Mouse (Mus musculus) CD4-positive helper T cell, adult 2 months (primary cell): ENCODE data around the gene 3110009E18Rik.
A peak's percentile ranks its signal among the peaks of the same experiment; 100 is the strongest.

Experiments used
- DNase-seq: peaks from one replicate; pipeline ENCODE4 v3.0.0-alpha.2; 2012; ENCODE audit warnings: low read depth, missing footprints, low spot score

Gene 3110009E18Rik

DNA sequence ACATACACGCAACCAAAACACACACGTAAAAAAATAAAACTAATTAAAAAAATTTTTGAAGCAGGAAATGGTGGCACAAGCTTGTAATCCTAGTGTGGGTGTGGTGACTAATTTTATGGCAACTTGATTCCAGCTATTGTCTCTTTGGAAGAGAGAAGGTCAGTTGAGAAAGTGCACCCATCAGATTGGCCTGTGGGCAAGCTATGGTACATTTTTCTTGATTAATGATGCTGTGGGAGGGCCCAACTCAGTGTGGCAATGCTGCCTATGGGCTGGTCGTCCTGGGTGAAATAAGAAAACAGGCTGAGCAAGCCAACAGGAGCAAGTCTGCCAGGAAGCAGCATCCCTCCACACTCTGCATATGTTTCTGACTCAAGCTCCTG lies 19.8 kb upstream of the 3110009E18Rik start:
- no peak for DNase-seq

DNA sequence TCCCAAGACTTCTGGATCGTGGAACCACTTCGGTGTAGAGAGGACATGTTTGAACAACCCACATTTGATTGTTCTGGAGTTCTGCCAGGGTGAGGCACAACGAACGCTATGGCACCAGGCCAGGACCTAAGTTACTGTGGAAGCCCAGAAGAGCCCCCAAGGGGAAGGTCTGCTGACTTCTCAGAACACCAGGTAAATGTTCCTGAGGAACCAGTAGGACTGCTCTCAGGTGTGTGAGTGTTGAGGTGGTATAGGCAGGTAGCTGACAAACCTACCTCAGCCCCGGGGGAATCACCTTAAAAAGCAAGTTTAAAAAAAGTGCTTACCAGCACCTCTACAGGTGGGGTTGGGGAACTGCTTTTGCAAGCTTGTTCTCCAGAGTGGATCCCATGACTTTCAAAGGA lies 15.4 kb upstream of the 3110009E18Rik start:
- no peak for DNase-seq

GRCm38 (mm10) chr1:120109741-120110432 lies 11.1 kb upstream of the 3110009E18Rik start:
- no peak for DNase-seq

- DNase-seq, result no peak
Measured at GRCm38 (mm10) chr1:120111766-120112165, 9.2 kb upstream of the 3110009E18Rik start.

DNA sequence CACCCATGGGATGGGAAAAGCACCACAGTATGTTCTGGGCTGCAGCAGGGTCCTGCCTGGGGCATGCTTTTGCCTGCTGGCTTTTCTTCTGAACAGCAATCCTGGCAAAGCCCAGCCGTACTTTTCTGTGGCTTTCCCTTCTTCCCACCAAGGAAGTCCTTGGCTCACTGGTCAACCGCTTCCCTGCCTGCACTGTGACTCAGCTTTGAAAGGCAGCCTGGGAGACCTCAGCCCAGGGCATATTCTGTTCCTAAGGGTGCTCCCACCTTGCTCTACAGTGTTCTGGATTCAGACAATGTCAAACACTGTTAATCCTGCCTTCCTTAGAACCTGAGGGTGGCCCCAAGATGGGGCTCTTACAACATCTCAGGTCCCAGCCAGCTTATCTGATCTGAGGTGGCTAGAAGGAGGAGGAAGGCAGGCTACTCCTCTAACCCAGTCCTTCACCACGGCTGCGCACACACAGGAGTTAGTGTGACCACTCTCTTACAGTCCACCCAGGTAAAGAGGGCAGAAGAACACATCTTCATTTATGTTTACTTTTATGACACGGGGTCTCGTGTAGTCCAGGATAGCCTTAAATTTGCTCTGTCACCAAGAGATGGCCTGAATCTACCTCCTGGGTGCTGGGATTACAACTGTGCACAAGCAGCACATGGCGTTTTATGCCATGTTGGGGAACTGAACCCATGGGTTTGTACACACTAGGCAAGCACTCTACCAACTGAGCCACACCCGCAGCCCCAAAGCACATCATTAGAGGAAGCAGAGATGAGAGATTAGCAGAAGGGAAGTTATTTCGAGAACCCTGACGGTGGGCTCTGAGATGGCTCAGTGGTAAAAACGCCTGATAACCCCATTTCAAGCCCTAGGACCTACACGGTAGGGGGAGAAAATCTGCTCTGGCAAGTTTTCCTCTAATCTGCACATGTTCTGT lies 8.5 kb upstream of the 3110009E18Rik start:
- no peak for DNase-seq

GRCm38 (mm10) chr1:120115671-120116081 lies 5.3 kb upstream of the 3110009E18Rik start:
- DNase-seq, result no peak

GRCm38 (mm10) chr1:120116106-120116505 lies 4.9 kb upstream of the 3110009E18Rik start:
- DNase-seq, result no peak

- DNase-seq, result no peak
Measured at GRCm38 (mm10) chr1:120118854-120119253, 2.1 kb upstream of the 3110009E18Rik start.

GRCm38 (mm10) chr1:120119389-120119788 lies 1.6 kb upstream of the 3110009E18Rik start:
- DNase-seq, result no peak

DNA sequence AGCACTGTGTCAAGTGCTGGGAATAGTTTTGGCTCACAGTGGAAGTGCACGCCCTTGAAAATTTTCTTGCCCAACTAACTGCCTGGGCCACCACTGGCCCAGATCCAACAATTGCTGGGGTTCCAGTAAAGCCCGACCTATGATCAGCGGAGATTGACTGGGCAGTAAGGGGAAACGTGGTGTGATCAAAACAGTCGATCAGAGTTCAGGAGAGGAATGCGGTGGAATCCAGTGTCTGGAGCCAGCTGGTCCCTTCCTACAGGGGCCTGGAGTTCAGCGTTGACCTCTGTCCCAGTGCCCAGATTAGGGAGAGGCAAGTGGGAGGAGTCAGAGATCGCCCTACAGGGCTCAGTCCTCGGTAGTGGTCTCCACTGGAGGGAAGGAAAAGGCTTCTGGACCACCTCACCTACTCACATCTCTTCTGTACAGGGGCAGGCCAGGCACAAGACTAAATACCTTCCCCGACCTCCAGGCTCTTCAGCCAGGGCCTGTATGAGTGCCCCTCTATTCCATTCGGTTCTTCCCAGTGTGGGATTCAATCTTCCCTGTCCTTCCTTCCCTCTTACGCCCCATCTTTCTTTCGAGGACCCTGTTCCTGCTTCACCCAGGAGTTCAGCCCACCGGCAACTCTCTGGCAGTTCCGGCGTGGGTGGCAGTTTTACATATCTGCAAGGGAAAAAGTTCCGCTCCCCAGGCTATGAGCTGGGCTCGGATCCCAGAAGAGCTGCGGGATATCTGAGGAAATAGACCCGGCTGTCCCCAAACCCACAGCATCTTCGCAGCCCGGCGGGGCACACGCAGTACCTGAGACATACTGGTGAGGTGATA lies 632 bp upstream of the 3110009E18Rik start:
- peak; percentile 12 for DNase-seq

DNA sequence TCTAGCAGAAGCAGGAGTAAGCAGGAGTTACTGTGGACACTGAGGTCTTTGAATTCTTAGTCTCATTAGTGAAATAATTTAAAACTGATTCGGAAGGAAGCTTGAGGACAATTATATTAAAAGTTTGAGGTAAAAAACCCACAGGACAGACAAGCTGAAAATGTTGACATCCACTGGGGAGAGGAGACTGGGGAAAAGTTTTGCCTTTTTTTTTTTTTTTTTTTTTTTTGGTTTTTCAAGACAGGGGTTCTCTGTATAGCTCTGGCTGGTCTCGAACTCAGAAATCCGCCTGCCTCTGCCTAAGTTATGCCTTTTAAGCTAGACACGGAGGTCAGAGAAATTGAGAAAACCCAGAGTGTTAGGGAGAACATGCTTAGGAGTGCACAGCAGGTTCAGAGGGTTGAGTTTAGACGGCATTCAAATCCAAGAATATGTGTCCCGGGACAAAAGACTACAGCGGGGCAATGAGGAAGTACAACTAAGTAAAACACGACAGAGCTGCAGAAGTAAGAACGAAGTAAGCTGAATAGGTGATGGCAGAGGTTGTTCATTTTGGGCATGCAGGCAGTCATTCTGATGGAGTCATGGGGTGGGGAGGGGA lies 1.0 kb downstream of the 3110009E18Rik start:
- no peak for DNase-seq

DNA sequence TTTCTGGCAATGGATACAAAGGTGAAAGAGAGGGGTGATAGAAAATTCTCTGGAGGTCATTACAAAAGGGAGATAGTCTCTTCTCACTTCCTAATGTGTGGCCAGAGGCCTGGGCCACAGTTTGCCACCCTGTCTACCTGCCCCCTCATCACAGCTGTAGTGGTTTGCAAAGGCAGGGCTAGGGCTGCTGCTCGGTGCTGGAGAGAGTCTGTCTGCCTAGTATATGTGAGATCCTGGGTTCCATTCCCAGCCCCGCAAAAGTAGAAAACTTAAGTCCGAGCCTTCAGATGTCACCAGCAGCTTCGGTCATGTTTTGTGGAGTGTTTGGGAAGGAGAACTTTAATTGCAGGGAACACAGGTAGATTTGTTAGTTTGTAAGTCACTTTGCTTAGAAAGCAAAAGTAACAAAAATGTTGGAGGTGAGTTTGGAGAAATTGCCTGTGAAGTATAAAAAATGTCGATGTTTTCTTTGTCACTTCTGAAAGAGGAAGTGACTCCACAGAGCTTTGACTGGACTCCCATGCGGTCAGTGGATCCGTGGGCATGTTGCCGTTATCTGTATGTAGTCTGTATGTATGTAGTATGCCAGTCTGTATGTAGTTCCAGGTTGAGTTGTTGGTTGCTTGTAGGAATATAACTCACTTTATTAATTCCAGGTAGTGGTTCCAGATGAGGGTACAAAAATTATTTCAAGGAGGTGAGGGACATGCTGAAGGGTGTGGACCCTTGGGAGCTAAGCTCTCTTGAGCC lies 1.8 kb downstream of the 3110009E18Rik start:
- no peak for DNase-seq

DNA sequence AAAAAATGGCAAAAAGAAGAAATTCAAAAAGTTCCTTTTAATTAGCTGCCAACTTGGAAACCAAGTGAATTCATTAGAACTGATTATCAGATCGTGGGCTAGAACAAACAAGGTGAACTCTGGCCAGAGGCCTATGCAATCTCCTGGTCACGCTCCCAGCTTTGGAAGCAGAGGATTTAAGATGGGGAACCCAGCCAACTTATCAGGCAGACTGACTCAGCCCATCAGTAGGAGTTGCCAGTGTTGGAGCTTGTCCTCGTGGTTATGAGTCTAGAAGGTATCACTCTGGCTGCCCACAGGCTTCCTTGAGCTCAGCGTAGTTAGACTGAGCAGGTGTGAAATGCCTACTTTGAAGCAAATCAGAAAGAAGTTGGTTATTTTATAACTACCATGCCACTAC lies 3.9 kb downstream of the 3110009E18Rik start:
- DNase-seq, result no peak

- DNase-seq, result no peak
Measured at GRCm38 (mm10) chr1:120125471-120125870, 4.5 kb downstream of the 3110009E18Rik start.

DNA sequence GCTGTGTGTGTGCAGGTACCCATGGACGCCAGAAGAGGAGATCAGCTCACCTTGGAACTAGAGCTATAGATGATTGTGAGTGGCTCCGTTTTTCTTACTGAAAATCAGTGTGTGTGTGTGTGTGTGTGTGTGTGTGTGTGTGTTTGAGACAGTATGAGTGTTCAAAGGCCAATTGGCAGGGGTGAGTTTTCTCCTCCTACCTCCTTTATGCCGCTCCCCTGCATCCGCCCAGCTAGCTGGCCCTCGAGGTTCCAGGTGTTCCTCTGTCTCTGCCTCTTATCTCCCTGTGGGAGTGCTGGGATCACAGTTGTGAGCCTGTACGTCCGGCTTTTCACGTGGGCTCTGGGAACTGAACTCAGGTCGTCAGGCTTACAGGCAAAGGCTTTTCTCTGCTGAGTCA lies 5.3 kb downstream of the 3110009E18Rik start:
- no peak for DNase-seq

DNA sequence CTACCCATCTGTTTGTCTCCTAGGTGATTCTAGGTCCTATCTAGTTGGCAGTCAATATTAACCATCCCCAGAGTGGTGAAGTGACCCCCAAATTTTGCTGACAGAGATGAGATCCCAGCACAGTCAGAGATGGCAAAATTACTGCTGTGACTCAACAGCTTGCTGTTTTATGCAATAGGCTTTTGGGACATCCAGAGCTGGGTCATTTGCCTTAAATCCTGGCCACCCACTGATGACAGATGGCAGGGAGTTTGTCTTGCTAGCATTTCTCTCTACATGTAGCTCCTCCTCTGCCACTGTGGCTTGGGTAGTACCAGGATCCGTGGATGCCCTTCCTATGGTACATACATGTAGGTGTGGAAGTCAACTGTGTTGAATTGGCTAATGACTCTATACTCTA lies 11.4 kb downstream of the 3110009E18Rik start:
- DNase-seq, result no peak

DNA sequence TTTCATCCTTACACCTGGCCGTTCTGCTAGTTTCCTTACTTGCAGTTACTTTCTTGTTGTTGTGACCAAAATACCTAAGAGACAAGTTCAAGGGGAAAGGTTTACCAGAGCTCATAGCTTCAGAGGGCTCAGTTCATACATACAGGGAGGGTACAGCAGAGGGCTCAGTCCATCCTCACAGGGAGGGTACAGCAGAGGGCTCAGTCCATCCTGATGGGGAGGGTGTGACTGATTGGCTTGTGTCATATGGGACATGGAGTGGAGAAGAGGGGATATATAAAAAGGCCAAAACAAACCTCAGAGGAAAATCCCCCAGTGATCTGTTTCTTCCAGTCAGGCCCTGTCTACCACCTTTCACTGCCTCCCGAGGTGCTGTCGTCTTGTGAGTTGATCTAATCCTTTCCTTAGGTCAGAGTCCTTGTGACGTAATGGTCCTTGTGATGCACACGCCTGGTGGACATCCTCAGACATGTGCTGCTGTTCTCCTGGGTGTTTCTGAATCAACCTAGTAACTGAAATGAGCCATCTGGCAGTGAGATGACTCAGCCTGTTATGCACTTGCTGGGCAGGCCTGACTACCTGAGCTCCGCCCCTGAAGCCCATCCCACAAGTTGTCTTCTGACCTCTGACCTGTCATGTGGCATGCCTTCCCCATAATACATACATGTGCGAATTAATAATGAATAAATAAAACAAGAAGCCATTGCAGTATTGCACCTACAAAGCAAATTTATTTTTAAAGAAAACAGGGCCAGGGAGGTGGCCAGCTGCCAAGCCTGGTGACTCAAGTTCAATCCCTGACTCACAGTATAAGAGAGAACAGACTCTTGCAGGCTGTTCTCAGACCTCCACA lies 15.2 kb downstream of the 3110009E18Rik start:
- DNase-seq, result no peak

DNA sequence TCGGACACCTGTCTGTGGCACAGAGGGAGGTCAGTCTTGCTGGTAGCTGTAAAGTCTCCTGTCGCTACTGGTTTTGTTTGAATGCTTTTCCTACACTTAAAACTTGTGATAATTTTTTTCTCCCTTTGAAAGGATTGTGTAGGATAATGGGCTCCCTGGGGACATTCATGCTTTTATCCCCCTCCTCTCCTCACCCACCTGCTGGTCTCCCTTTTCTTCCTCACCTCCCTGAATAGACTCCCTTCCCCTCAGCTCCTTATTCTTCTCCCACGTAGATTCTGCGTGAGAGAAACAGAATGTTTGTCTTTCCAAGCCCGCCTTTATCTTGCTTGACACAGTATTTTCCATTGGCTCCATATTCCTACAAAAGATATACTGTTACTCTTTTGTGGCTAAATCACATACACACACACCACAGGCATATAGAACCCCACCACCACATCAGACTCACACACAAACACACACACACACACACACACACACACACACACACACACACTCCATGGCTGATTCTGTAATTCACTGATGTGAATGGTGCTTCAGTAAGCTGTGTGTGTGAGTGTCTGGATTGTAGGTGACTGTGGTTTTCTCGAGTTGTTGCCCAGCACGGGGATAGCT lies 18.0 kb downstream of the 3110009E18Rik start:
- DNase-seq, result no peak

DNA sequence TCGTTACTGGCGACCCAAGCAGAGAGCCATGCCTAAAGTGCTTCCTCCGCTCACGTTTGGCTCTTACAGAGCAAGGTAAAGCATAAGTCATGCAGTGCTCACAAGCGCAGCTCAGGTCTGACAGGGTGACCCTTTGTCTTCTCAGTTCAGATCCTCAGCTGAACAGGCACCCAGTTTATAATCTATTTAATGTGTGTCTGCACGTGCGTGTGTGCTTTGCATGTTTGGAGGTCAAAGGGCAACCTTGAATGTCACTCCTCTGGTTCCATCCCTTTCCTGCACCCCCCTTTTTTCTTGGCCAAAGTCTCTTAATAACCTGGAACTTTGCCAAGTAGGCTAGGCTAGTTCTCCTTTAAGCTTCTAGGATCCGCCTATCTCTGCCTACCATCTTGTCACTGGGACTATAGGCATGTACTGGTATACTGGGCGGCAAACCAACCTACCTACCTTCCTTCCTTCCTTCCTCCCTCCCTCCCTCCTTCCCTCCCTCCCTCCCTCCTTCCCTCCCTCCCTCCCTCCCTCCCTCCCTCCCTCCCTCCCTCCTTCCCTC lies 19.2 kb downstream of the 3110009E18Rik start:
- no peak for DNase-seq
